Mouse (Mus musculus): ENCODE measurements around the gene Gm4177. TPM values are rescaled to one million over a fixed set of nuclear protein-coding genes. Genes with fewer than 3 reads are reported as not detected.
"Not testable (repeated sequence)": the region's sequence is repeated elsewhere in the genome, so short reads cannot be mapped to it uniquely, and the experiment has no call there.

Gm4177 gene
- polyA plus RNA-seq (2015; fragmentation: Nextera tagmentation; extraction: Ambion mirVana) = not detected in 2 replicates

GRCm38 (mm10) chr7:21796628-21797027 lies at the start of gene Gm4177:
Gene Gm4177 (minus strand): TSS chr7:21796728.
- not testable (repeated sequence) for H3K4me2 ChIP-seq (ENCODE audit: low read length); H3K27ac ChIP-seq; H3K36me3 ChIP-seq (ENCODE audit: insufficient read depth, low read length); H3K27me3 ChIP-seq (ENCODE audit: insufficient read depth, low read length); H3K4me1 ChIP-seq (replicated peaks; ENCODE audit: insufficient read depth, low read length); DNase-seq (ENCODE audit: low spot score); H3K9ac ChIP-seq (ENCODE audit: low read depth, low read length); H3K9me3 ChIP-seq (replicated peaks; ENCODE audit: low read length); ATAC-seq (replicated peaks; ENCODE audit: low FRiP score, low read depth); H3K4me3 ChIP-seq (replicated peaks; ENCODE audit: low read depth, low read length)
- WGBS = no CpG with 5 or more reads among the region's 3 CpGs

GRCm38 (mm10) chr7:21844167-21844566 lies 47.6 kb upstream of the Gm4177 start, which contains the start of gene Gm5725:
Gene Gm5725 (minus strand): TSS chr7:21844267.
- H3K36me3 ChIP-seq (ENCODE audit: insufficient read depth, low read length); H3K4me3 ChIP-seq (replicated peaks; ENCODE audit: low read depth, low read length); DNase-seq (ENCODE audit: low spot score); H3K9me3 ChIP-seq (replicated peaks; ENCODE audit: low read length); ATAC-seq (replicated peaks; ENCODE audit: low FRiP score, low read depth); H3K4me1 ChIP-seq (replicated peaks; ENCODE audit: insufficient read depth, low read length); H3K9ac ChIP-seq (ENCODE audit: low read depth, low read length); H3K27ac ChIP-seq; H3K27me3 ChIP-seq (ENCODE audit: insufficient read depth, low read length); H3K4me2 ChIP-seq (ENCODE audit: low read length): not testable (repeated sequence)
- no CpG with 5 or more reads among the region's 1 CpGs for WGBS

- no CpG with 5 or more reads among the region's 1 CpGs for WGBS
- not testable (repeated sequence) for ATAC-seq (replicated peaks; ENCODE audit: low FRiP score, low read depth); H3K4me3 ChIP-seq (replicated peaks; ENCODE audit: low read depth, low read length); H3K4me1 ChIP-seq (replicated peaks; ENCODE audit: insufficient read depth, low read length); H3K4me2 ChIP-seq (ENCODE audit: low read length); H3K36me3 ChIP-seq (ENCODE audit: insufficient read depth, low read length); H3K9ac ChIP-seq (ENCODE audit: low read depth, low read length); H3K27ac ChIP-seq; H3K9me3 ChIP-seq (replicated peaks; ENCODE audit: low read length); H3K27me3 ChIP-seq (ENCODE audit: insufficient read depth, low read length); DNase-seq (ENCODE audit: low spot score)
Observed at GRCm38 (mm10) chr7:21832051-21832450, 35.5 kb upstream of the Gm4177 start, which contains the start of gene Vmn1r135. Gene Vmn1r135 (plus strand): TSS chr7:21832351.

- H3K4me2 ChIP-seq (ENCODE audit: low read length); H3K27me3 ChIP-seq (ENCODE audit: insufficient read depth, low read length); H3K27ac ChIP-seq; H3K36me3 ChIP-seq (ENCODE audit: insufficient read depth, low read length); DNase-seq (ENCODE audit: low spot score); H3K4me3 ChIP-seq (replicated peaks; ENCODE audit: low read depth, low read length); H3K9me3 ChIP-seq (replicated peaks; ENCODE audit: low read length); H3K9ac ChIP-seq (ENCODE audit: low read depth, low read length); ATAC-seq (replicated peaks; ENCODE audit: low FRiP score, low read depth); H3K4me1 ChIP-seq (replicated peaks; ENCODE audit: insufficient read depth, low read length): not testable (repeated sequence)
- WGBS = no CpG with 5 or more reads among the region's 5 CpGs
Observed at GRCm38 (mm10) chr7:21761375-21761774, 35.2 kb downstream of the Gm4177 start, which contains the start of gene Gm4175. Gene Gm4175 (minus strand): TSS chr7:21761475.

Other genes with a start within 250 kb of the Gm4177 start
- gene Vmn1r132, start 182.6 kb downstream of the Gm4177 start, polyA plus RNA-seq (2015; fragmentation: Nextera tagmentation; extraction: Ambion mirVana) = not detected in 2 replicates
- not detected in 2 replicates for gene Gm4175, start 35.3 kb downstream of the Gm4177 start, polyA plus RNA-seq (2015; fragmentation: Nextera tagmentation; extraction: Ambion mirVana)
- not detected in 2 replicates for gene Vmn1r135, start 35.6 kb upstream of the Gm4177 start, polyA plus RNA-seq (2015; fragmentation: Nextera tagmentation; extraction: Ambion mirVana)
- gene Gm5725, start 47.5 kb upstream of the Gm4177 start, polyA plus RNA-seq (2015; fragmentation: Nextera tagmentation; extraction: Ambion mirVana) = not detected in 2 replicates
- not detected in 2 replicates for gene Gm5891, start 124.6 kb upstream of the Gm4177 start, polyA plus RNA-seq (2015; fragmentation: Nextera tagmentation; extraction: Ambion mirVana)
- gene Vmn1r137, start 197.9 kb upstream of the Gm4177 start, polyA plus RNA-seq (2015; fragmentation: Nextera tagmentation; extraction: Ambion mirVana) = not detected in 2 replicates
- not detected in 2 replicates for gene Vmn1r138, start 232.2 kb upstream of the Gm4177 start, polyA plus RNA-seq (2015; fragmentation: Nextera tagmentation; extraction: Ambion mirVana)